Mouse (Mus musculus) layer of hippocampus, adult 2 months (tissue): Measurements from ENCODE around the gene Slc19a3. TPM values are rescaled to one million over a fixed set of nuclear protein-coding genes. Genes with fewer than 3 reads are reported as not detected.
A peak's percentile ranks its signal among the peaks of the same experiment; 100 is the strongest.
"Not testable (repeated sequence)": the region's sequence is repeated elsewhere in the genome, so short reads cannot be mapped to it uniquely, and the experiment has no call there.

Source experiments
- DNase-seq, 2 experiments: peaks; one replicate each; pipeline ENCODE4 v3.0.0; 2022; ENCODE audit warnings: low spot score in 2 of 2
- H3K27ac ChIP-seq: fragments of 200-600 bp; 2 replicates; pipeline ENCODE4 v1.8.1; 2022
- H3K4me3 ChIP-seq: fragments of 200-600 bp; 2 replicates; pipeline ENCODE4 v1.8.1; 2022; ENCODE audit warnings: mild to moderate bottlenecking
- CTCF ChIP-seq: fragments of 200-600 bp; conservative IDR thresholded peaks from 2 replicates; pipeline ENCODE4 v1.8.1; 2022; ENCODE audit warnings: antibody characterized with exemption, mild to moderate bottlenecking, moderate library complexity
- total RNA-seq, 2 experiments: library from RNA; stranded (reverse); gene quantifications; 2 replicates each; pipeline ENCODE4 v1.2.3; 2021

Gene Slc19a3
- total RNA-seq, 2 experiments from 2014 or later = 3.1 to 3.2 TPM

DNA sequence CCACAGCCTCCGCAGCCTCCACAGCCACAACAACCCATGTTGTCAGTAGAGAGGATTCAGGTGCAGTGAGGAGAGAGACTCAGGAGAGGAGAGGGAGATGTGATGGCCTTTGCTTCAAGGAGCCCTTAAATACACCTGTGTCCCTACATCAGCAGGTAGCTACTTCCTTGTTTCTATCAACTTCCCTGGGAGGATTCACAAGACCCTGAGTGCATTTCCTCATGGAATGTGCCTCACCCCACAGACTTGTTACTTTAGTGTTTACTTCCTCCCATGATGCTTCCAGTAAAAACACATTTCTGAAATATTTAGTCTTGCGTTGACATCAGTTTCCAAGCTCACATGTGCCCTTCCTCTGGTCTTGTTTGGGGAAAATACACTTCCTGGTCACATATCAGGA is 4.1 kb upstream of the Slc19a3 start, which contains the start of gene Krtap28-10:
Gene Krtap28-10 (minus strand): TSS at position 101 of the 400 bp plus-strand sequence.
- no peak for DNase-seq
- no peak within 1 kb of the TSS for H3K4me3 ChIP-seq
- H3K27ac ChIP-seq = no peak within 1 kb of the TSS
- no peak for TF ChIP-seq CTCF

GRCm38 (mm10) chr1:83039080-83039479 is 832 bp upstream of the Slc19a3 start:
- Histone ChIP-seq H3K4me3 (no peak overlapping the region), H3K27ac (peak overlapping the region; percentile 86; the same call in 1 of the 2 replicates)
- DNase-seq = no peak
- no peak for TF ChIP-seq CTCF

DNA sequence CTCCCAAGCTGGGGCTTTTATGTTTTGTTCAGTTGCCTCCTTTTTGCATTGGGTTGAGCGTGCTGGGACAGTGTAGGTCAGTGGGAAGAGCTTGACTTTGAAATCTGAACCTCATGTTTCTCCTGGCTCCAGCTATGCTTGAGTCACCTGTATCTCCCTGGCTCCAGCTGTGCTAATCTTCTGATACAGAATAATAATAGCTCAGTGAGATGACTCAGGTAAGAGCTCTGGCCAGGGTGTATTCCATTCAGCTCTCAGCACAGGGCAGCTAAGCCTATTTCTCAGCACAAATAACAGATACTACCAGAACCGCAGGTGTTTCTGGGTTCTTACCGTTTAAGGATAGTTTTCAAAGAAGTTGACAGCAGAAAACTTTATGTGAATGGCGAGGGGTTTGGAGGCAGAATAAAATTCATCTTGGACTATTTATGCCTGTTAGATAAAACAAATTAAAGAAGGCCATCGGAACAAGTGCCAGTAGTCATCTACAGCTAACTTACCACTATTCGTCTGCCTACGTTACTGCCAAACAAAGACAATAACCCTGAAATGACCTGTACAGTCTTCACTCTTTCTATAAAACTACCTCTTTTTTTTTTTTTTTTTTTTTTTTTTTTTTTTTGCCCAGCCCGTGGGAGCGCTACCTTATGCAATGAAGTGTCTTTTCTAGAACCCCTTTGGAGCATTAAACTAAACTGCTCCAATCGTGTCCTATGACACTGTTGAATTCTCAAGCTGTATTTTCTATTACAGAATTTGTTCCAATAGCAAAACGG is 1.2 kb downstream of the Slc19a3 start:
- DNase-seq = no peak
- peak overlapping the region; percentile 48 for H3K4me3 ChIP-seq
- no peak for TF ChIP-seq CTCF
- peak overlapping the region; percentile 86 for H3K27ac ChIP-seq

GRCm38 (mm10) chr1:83034509-83034908 is 3.7 kb downstream of the Slc19a3 start:
- DNase-seq = no peak
- H3K4me3 ChIP-seq = no peak overlapping the region
- no peak overlapping the region for H3K27ac ChIP-seq
- TF ChIP-seq CTCF = no peak

- TF ChIP-seq CTCF = no peak
- H3K27ac ChIP-seq = no peak overlapping the region
- H3K4me3 ChIP-seq = no peak overlapping the region
- DNase-seq = no peak
These were observed 5.7 kb downstream of the Slc19a3 start for GRCm38 (mm10) chr1:83032508-83032907.

GRCm38 (mm10) chr1:83031950-83032349 is 6.3 kb downstream of the Slc19a3 start:
- TF ChIP-seq CTCF = no peak

DNA sequence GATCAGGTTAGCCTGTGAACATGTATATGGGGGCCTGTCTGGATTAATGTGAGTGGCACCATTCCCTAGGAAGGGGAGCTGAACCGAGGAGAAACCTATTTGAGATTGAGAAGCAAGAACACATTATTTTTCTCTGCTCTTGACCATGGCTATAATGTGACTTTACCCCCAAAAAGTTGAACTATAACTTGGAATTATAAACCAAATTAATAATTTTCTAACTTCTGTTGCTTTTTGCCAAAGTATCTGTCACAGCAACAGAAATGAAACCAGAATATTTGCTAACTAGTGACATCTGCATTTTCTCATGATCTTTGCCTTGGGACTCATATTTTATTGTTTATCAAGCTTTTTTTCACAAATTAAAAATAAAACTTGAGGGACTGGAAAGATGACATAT is 21.7 kb downstream of the Slc19a3 start:
- no peak for TF ChIP-seq CTCF
- no peak overlapping the region for H3K27ac ChIP-seq
- no peak overlapping the region for H3K4me3 ChIP-seq

More at GRCm38 (mm10) chr1:83031950-83032349, 6.3 kb downstream of the Slc19a3 start:
- Histone ChIP-seq H3K27ac (no peak overlapping the region), H3K4me3 (no peak overlapping the region)
- no peak for DNase-seq

DNA sequence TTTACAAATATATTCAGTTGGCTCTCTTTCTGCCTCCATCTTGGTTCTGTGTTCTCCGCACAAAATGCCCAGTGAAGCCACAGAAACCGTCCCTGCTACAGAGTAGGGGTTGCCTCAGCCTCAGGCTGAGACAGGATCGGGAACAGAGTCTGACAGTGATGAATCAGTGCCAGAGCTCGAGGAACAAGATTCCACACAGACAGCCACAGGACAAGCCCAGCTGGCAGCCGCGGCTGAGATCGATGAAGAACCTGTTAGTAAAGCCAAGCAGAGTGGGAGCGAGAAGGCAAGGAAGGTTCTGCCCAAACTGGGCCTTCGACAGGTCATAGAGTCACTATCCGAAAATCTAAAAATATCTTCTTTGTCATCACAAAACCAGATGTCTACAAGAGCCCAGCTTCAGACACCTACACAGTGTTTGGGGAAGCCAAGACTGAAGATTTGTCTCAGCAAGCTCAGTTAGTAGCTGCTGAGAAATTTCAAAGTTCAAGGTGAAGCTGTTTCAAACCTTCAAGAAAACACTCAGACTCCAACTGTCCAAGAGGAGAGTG is 22.8 kb downstream of the Slc19a3 start:
- no peak for DNase-seq
- no peak overlapping the region for H3K4me3 ChIP-seq
- no peak for TF ChIP-seq CTCF
- no peak overlapping the region for H3K27ac ChIP-seq

More for the DNA sequence above, 21.7 kb downstream of the Slc19a3 start:
- no peak for DNase-seq

DNA sequence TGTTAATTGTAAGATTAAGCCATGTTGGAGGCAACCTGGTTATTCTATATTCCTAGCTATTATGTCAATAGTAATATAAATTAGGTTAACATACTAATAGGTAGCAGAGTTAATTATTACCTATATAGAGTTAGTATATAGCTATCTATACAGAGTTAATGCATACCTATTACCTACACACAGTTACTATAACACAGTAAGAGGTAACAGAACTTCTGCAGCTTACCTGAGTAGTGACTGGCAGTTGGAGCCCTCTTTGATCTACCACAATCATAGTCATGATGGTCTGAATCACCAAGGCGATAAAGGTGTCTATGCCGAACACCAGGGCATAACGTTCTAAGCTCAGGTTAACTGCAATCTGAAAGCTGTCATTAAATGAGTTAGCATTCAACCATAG is 23.8 kb downstream of the Slc19a3 start:
- no peak for DNase-seq
- no peak for TF ChIP-seq CTCF
- H3K27ac ChIP-seq = no peak overlapping the region
- H3K4me3 ChIP-seq = no peak overlapping the region

DNA sequence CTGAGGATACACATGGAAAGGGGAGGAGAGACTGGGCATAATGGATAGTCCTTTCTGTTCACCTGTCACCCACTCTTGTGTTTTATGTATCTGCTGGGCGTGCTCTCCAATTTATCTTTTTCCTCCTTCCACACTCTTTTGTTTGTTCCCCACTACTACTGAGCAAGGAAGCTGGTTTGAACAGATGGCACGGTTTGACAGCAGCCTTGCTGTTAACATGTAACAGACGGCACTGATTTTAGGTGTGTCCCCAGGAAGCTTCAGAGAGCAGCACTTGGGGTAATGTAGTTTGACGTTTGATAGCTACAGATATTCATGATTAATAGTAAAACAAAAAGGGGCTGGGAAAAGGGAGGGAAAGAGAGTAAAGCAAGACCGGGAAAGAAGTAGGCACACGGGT is 30.8 kb downstream of the Slc19a3 start:
- no peak overlapping the region for H3K4me3 ChIP-seq
- DNase-seq = peak in 1 of 2 experiments; percentile 15
- H3K27ac ChIP-seq = no peak overlapping the region
- no peak for TF ChIP-seq CTCF

DNA sequence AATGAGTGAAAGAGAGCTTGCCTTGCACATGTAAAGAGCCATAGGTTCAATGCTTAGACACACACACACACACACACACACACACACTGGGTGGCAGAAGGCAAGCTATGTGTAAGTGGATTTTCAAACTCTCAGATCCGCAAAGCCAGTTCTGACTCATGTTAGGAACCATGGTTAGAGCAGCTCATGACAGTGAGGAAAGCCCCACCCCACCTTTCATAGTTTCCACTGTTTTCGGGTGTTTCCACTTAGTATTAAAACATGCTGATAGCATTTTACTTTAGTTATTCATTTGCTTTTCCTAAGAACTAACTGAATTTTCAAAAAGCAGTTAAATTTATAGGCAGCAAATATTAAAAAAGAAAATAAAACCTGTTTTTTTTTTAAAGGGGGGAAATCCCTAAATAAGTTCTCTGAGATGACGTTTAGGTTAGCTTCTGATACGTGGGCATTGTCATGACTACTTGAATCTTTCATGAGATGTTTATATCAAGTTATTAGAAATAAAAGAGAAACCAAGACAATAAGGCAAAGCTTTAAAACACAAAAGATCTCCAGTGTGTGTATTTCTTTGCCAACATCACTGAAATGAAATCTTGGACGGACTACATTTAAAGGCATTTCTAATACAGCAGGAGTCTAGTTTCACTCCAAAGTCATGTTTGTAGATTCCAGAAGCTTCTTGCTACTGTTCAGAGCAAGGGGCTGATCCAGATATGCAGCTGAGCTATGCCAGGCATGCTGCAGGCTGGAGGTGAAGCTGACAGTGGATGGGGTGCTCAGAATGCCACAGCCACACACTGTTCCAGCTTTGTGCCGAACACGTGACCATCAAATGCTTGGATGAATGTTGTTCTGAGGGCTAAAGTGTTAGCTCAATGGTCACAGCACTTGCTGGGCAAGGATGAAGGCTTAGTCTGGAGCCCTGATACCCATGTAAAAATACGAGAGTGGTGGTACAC is 31.7 kb downstream of the Slc19a3 start:
- H3K27ac ChIP-seq = no peak overlapping the region
- no peak for DNase-seq
- no peak for TF ChIP-seq CTCF
- H3K4me3 ChIP-seq = no peak overlapping the region

- not testable (repeated sequence) for H3K27ac ChIP-seq, H3K4me3 ChIP-seq, DNase-seq
These were observed 37.9 kb downstream of the Slc19a3 start, which contains the start of gene Gm47959 for GRCm38 (mm10) chr1:83000306-83000705. Gene Gm47959, plus strand, starts transcription at chr1:83000548.

DNA sequence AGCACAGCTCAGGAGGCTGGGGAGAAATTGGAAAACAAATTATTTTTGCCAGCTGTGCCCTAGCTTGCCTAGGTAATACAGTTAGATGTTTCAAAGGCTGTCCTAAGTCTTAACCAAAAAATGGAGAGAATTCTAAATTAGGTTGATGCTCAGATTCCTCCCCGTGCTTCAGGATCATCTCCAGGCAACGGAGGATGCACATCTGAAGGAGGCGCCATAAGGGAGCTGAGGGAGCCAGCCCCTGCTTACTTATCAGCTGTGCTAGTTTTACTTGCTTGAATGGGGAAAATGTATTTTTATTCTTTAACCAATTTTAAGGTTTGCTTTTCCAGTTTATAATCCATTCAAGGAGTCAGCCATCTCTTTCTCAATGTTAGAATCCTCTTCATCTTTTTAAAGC is 44.3 kb downstream of the Slc19a3 start:
- DNase-seq = no peak
- Histone ChIP-seq H3K4me3 (no peak overlapping the region), H3K27ac (no peak overlapping the region)
- no peak for TF ChIP-seq CTCF
